Mouse (Mus musculus) neural tube, embryonic 11.5 days (tissue): ENCODE measurements at regions not wholly inside any gene's neighbourhood (a gene's known extent, or its start where the extent isn't known, plus 50 kb on each side); places are given as distances from the start of the nearest gene placed in this dataset.

Experiments
- ATAC-seq: fragments of 200-750 bp; cut with Nextera tagmentation; 2 replicates; pipeline ENCODE4 v1.8.0; 2017; ENCODE audit warnings: moderate number of reproducible peaks, mild to moderate bottlenecking, moderate TSS enrichment, moderate library complexity; ENCODE audit not compliant: insufficient read depth, low FRiP score, low TSS enrichment
- DNase-seq: peaks from one replicate; pipeline ENCODE4 v3.0.0-alpha.2; 2015; ENCODE audit warnings: low spot score
- H3K27ac ChIP-seq: fragments of 300-500 bp; sonication (generic); 2 replicates; pipeline ENCODE4 v1.5.1; 2014; ENCODE audit warnings: low read depth, mild to moderate bottlenecking, low read length
- H3K27me3 ChIP-seq: fragments of 300-500 bp; sonication (generic); 2 replicates; pipeline ENCODE4 v1.6.1; 2014; ENCODE audit warnings: mild to moderate bottlenecking, low read length, mixed read lengths; ENCODE audit not compliant: control insufficient read depth, insufficient read depth
- H3K36me3 ChIP-seq: fragments of 300-500 bp; sonication (generic); 2 replicates; pipeline ENCODE4 v1.6.1; 2014; ENCODE audit warnings: mild to moderate bottlenecking, low read length, moderate library complexity, mixed read lengths; ENCODE audit not compliant: control insufficient read depth, insufficient read depth
- H3K4me1 ChIP-seq: fragments of 300-500 bp; sonication (generic); 2 replicates; pipeline ENCODE4 v1.6.1; 2014; ENCODE audit warnings: low read length, mixed read lengths; ENCODE audit not compliant: control insufficient read depth, insufficient read depth
- H3K4me2 ChIP-seq: fragments of 300-500 bp; sonication (generic); 2 replicates; pipeline ENCODE4 v1.6.1; 2014; ENCODE audit warnings: low read depth, mild to moderate bottlenecking, moderate library complexity
- H3K4me3 ChIP-seq: fragments of 300-500 bp; sonication (generic); 2 replicates; pipeline ENCODE4 v1.5.1; 2014; ENCODE audit warnings: low read depth, low read length
- H3K9ac ChIP-seq: fragments of 300-500 bp; sonication (generic); 2 replicates; pipeline ENCODE4 v1.6.1; 2014; ENCODE audit warnings: mild to moderate bottlenecking, low read length
- H3K9me3 ChIP-seq: fragments of 300-500 bp; sonication (generic); 2 replicates; pipeline ENCODE4 v1.6.1; 2016; ENCODE audit warnings: low read length; ENCODE audit not compliant: control insufficient read depth
- WGBS: fragments of 180-500 bp; shearing (Covaris S2); extraction: QIAGEN DNeasy Blood & Tissue Kit; methylation state at CpG from one replicate; pipeline ENCODE4 v1.1.7; 2014; 5-methylcytosine and 5-hydroxymethylcytosine counted together

DNA sequence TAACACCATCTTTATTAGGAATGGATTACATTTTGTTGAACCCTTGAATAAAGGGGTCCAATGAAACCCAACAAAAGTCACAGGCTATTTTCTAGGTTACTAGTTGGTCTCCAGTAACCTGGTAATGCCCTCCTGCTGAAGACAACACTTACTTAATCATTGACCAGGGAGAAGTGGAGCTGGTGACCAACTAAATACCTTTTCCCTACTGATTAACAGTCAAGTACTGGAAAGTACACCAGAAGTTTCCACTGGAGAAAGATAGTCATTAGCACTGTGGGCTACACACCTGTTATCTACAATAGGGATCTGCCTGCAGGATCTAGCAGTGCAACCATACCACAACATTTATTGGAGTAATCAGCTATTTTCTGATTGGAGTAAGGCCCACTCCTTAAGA is 718.7 kb downstream of the Trhde start:
- H3K27me3 ChIP-seq = no peaks in the 10 kb centered on the region
- DNase-seq (no peak), ATAC-seq (no peak)
- H3K4me2 ChIP-seq = no peak overlapping the region
- H3K4me1 ChIP-seq = no peaks in the 10 kb centered on the region
- H3K9ac ChIP-seq = no peak overlapping the region
- H3K27ac ChIP-seq = no peak overlapping the region
- no peaks in the 10 kb centered on the region for H3K9me3 ChIP-seq
- H3K36me3 ChIP-seq = no peaks in the 10 kb centered on the region
- H3K4me3 ChIP-seq = no peak overlapping the region

DNA sequence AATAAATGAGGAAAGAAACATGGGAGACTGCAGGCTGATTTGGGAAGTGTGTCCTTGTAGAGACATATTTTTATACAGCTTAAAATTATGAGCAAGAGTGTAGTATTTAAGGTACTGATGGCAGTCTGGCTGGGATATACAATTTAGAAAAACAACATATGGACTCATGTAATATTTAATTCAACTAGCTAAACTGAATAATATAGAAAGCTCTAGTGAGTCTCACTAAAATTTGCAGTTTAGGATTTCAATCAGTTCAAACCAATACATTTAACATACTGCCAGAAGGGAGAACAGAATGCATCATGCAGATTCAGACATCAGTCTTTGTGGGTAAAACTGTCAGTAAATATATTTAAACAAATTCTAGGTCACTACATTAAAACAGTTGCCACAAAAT is 760.1 kb downstream of the Trhde start:
- H3K4me2 ChIP-seq = no peak overlapping the region
- no peak overlapping the region for H3K9ac ChIP-seq
- H3K27ac ChIP-seq = no peak overlapping the region
- H3K4me1 ChIP-seq = no peaks in the 10 kb centered on the region
- no peaks in the 10 kb centered on the region for H3K9me3 ChIP-seq
- DNase-seq (no peak), ATAC-seq (no peak)
- H3K27me3 ChIP-seq = no peaks in the 10 kb centered on the region
- no peaks in the 10 kb centered on the region for H3K36me3 ChIP-seq
- H3K4me3 ChIP-seq = no peak overlapping the region

DNA sequence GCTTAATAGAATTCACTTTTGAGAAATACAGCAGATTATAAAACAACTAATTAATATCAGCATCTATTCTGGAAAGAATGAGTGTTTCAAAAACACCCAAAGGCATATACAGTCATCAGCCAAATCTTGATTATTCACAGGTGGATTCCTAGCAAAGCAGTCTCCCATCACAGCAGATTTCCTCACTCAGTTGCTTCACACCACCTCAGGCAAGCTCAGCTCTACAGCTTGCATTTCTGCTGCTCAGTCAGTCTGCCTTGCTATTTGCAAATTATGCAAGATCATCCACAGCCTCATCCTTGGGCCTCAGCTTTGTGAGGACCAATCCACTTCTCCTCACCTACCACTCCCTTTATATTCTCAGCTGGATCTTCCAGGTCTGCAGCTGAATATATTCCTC is 788.7 kb downstream of the Trhde start:
- H3K4me3 ChIP-seq = no peak overlapping the region
- no peak for ATAC-seq
- no peak overlapping the region for H3K27ac ChIP-seq
- H3K9ac ChIP-seq = no peak overlapping the region
- H3K4me1 ChIP-seq = no peaks in the 10 kb centered on the region
- no peaks in the 10 kb centered on the region for H3K27me3 ChIP-seq
- H3K9me3 ChIP-seq = no peaks in the 10 kb centered on the region
- no peaks in the 10 kb centered on the region for H3K36me3 ChIP-seq
- DNase-seq = no peak
- H3K4me2 ChIP-seq = no peak overlapping the region

DNA sequence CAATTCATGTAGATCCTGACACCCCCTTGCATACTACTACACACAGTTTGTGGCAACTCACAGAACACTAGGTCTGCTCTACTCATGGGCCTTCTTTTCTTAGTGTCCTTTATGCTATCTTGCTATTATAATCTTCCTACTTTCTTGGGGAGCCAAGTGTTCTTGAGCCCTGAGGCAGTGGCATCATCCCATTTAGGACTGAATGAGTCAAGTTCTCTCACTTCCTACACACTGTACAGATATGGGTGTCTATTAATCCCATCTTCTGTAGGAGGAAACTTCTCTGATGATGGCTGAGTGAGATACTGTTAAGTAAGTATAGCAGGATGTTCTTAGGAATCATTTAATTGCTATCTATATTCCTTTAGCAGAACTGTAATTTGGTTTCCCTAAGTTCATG is 816.7 kb downstream of the Trhde start:
- H3K4me3 ChIP-seq = no peak overlapping the region
- H3K9me3 ChIP-seq = no peaks in the 10 kb centered on the region
- DNase-seq (no peak), ATAC-seq (no peak)
- H3K27ac ChIP-seq = no peak overlapping the region
- H3K27me3 ChIP-seq = no peaks in the 10 kb centered on the region
- no peaks in the 10 kb centered on the region for H3K36me3 ChIP-seq
- H3K4me1 ChIP-seq = no peaks in the 10 kb centered on the region
- no peak overlapping the region for H3K9ac ChIP-seq
- no peak overlapping the region for H3K4me2 ChIP-seq

DNA sequence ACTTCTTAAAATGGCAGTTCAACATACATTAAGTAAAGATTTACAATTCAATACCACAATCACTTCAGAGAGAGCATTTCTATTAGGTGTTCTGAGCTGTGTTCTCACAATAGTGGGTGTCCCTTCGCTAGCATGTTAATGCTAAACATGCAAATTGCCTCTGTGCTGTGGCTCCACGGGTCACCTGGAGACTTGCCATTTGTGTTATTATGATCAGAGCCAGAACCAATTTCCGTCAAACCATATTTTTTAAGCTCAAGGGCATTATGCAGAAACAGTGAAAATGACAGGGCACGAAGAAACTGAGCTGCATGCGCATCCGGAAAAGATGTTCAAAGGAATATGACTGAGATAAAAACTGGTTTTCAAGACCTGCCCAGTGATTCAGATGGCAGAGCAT is 829.3 kb downstream of the Trhde start:
- H3K27me3 ChIP-seq = no peaks in the 10 kb centered on the region
- ATAC-seq (no peak), DNase-seq (no peak)
- H3K27ac ChIP-seq = no peak overlapping the region
- no peaks in the 10 kb centered on the region for H3K4me1 ChIP-seq
- WGBS = 80% methylated on average over 6 of the region's 6 CpGs
- no peak overlapping the region for H3K9ac ChIP-seq
- no peaks in the 10 kb centered on the region for H3K9me3 ChIP-seq
- H3K36me3 ChIP-seq = no peaks in the 10 kb centered on the region
- no peak overlapping the region for H3K4me3 ChIP-seq
- H3K4me2 ChIP-seq = no peak overlapping the region

DNA sequence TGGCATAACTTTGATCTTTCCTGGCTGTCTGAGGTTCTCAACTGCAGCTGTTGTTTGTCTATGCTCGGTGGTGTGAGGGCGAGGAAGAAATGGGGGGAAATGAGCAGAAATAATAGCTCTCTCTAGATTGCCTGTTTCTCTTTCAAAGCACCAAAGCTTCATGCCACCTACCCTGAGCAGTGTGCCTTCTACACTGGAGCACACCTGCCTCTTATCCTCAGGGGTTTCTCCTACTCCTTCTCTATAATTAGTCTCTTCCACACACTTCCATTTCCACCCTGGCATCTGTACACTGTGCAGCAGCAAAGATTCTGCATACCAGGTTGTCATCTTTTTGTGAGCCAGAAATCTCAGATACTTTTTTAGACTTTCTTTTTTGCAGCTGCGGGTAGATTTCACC is 855.3 kb downstream of the Trhde start:
- no peaks in the 10 kb centered on the region for H3K27me3 ChIP-seq
- no peaks in the 10 kb centered on the region for H3K4me1 ChIP-seq
- no peak overlapping the region for H3K9ac ChIP-seq
- no peak for DNase-seq
- ATAC-seq = no peak
- no peak overlapping the region for H3K27ac ChIP-seq
- no peaks in the 10 kb centered on the region; the same call in 1 of the 2 replicates for H3K9me3 ChIP-seq
- no peak overlapping the region for H3K4me3 ChIP-seq
- H3K4me2 ChIP-seq = no peak overlapping the region
- WGBS = 45% methylated on average over 3 of the region's 3 CpGs
- H3K36me3 ChIP-seq = no peaks in the 10 kb centered on the region

DNA sequence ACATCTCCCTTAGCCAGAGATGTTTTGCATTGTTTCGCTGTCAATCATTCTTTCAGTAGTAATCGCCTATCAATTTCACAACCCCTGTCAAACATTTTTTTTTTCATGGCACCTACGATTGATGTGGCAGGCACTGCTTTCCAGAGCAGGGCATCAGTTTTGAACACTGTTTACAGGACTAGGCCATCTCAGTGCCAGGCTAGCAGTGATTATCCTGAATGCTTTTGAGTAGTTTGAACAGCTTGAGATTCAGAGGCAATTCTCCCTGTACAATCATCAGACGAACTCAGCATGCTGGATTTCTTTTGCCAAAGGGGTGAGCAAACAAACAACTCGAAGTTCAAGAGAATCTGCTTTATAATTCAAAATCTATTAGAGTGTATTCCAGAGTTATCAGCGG is 862.6 kb downstream of the Trhde start:
- Histone ChIP-seq H3K9me3 (no peaks in the 10 kb centered on the region; the same call in 1 of the 2 replicates), H3K27me3 (no peaks in the 10 kb centered on the region), H3K36me3 (no peaks in the 10 kb centered on the region), H3K4me3 (no peak overlapping the region), H3K4me1 (no peaks in the 10 kb centered on the region), H3K4me2 (no peak overlapping the region), H3K27ac (no peak overlapping the region), H3K9ac (no peak overlapping the region)
- no peak for DNase-seq
- 84% methylated on average over 6 of the region's 6 CpGs for WGBS
- no peak for ATAC-seq

DNA sequence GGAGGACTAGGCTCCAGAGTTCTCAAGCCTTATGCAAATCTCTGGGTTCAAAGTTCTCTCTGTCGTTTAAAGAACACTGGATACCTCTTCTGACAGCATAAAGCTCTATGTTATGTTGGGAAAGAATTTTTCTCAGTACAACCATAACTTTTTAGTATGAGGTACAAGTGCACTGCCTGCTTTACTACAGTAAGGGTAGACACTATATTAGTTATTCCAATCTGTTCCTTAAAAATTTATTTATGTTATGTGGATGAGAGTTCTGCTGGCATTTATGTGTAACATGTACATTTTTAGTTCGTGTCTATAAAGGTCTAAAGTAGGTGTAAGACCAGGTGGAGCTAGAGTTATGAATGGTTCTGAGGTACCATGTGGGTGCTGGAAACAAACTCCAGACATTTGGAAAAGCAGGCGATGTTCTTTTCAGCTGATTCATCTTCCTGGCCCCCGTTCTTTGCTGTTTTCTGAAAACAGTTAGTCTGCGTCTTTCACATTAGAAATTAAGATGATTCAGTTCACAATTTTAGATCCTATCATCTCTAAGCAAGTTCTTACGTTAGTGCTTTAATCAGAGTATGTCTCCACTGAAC is 871.8 kb downstream of the Trhde start:
- no peak overlapping the region for H3K4me3 ChIP-seq
- 83% methylated on average over 6 of the region's 6 CpGs for WGBS

DNA sequence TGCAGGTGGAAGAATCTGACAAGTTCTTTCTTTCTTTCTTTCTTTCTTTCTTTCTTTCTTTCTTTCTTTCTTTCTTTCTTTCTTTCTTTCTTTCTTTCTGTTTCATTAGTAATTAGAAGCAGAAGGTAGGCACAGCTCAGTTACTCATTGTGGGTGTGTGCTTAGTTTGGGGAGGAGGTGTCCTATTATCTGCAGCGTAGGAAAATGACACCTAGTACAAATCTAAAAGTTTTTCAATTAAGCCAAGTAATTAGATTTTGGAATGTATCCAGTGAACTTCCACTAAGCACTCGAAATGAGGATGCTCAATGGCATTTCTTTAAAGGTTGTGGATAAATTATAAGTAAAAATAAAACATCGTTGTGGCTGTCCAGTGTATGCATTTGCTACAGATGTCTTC is 885.4 kb downstream of the Trhde start:
- no peak for ATAC-seq
- H3K4me1 ChIP-seq = no peaks in the 10 kb centered on the region
- no peak overlapping the region for H3K4me2 ChIP-seq
- no peaks in the 10 kb centered on the region for H3K36me3 ChIP-seq
- H3K27ac ChIP-seq = no peak overlapping the region
- H3K9me3 ChIP-seq = no peaks in the 10 kb centered on the region
- no peak for DNase-seq
- WGBS = 81% methylated on average over 3 of the region's 3 CpGs
- H3K4me3 ChIP-seq = no peak overlapping the region
- no peaks in the 10 kb centered on the region for H3K27me3 ChIP-seq
- H3K9ac ChIP-seq = no peak overlapping the region

More for the DNA sequence above, 871.8 kb downstream of the Trhde start:
- no peaks in the 10 kb centered on the region for H3K9me3 ChIP-seq
- DNase-seq (no peak), ATAC-seq (no peak)
- H3K9ac ChIP-seq = no peak overlapping the region
- no peaks in the 10 kb centered on the region for H3K4me1 ChIP-seq
- no peaks in the 10 kb centered on the region for H3K36me3 ChIP-seq
- H3K27me3 ChIP-seq = no peaks in the 10 kb centered on the region
- no peak overlapping the region for H3K4me2 ChIP-seq
- no peak overlapping the region for H3K27ac ChIP-seq
